8 mouse cellular contexts compared by ENCODE assay signal in the genomic region with DNA sequence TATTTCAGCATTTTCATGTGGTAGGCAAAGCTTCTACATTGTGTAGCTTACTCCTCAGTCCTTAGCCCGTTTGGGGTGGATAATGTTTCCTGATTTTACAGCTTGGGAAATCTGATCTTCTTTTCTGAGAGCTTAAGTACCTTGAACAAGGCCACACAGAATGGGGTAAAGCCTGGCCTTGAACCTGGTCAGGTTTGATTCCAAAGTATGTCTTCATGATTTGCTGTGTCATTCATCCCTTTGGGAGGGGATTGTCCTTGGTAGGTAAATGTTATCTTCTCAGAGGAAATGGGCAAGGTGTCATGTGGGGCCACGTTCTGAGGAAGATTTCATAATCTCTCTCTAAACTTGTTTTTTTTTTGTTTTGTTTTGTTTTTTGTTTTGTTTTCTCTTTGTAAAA. TPM values are rescaled to one million over a fixed set of nuclear protein-coding genes. Genes with fewer than 3 reads are reported as not detected.
DNase-seq lines count a peak whose midpoint lies in the region; ATAC-seq lines count a peak whose summit lies in the region.

No protein-coding gene starts in this region.

- no peaks in the 10 kb centered on the region for H3K27me3 ChIP-seq in liver, embryonic 12.5 days (replicated peaks)

- DNase-seq in CD4-positive, CD25-positive, alpha-beta regulatory T cell, adult 2 months (ENCODE audit: low read depth, low spot score), result peak; percentile 17
- peak; percentile 16 for DNase-seq in retina, postnatal 1 day
- no peak for DNase-seq in retina, embryonic 14.5 days (ENCODE audit: low spot score)
- DNase-seq in thymus, postnatal 0 days (ENCODE audit: low spot score), result no peak
- no peak for DNase-seq in urinary bladder, adult 18-20 months (ENCODE audit: low spot score in 2 of 2)
- DNase-seq in T-cell, adult 2 months (ENCODE audit: low spot score), result no peak

- H3K9ac ChIP-seq in liver, embryonic 12.5 days, result peak overlapping the region; percentile 83; the same call in 1 of the 2 replicates

- peak overlapping the region; percentile 98 for H3K4me2 ChIP-seq in liver, embryonic 12.5 days

- peaks cover 19% of the 10 kb centered on the region for H3K36me3 ChIP-seq in liver, embryonic 12.5 days

- H3K27ac ChIP-seq in liver, embryonic 12.5 days, result peak overlapping the region; percentile 56

- peaks cover 47% of the 10 kb centered on the region for H3K4me1 ChIP-seq in liver, embryonic 12.5 days

- no peak for ATAC-seq in CD4-positive, CD25-positive, alpha-beta regulatory T cell, adult 4 months
- no peak for ATAC-seq in liver, embryonic 12.5 days

- no peaks in the 10 kb centered on the region for H3K9me3 ChIP-seq in liver, embryonic 12.5 days (replicated peaks)

- H3K4me3 ChIP-seq in liver, embryonic 12.5 days, result peak overlapping the region; percentile 91

- 3% methylated on average over 2 of the region's 2 CpGs for WGBS in liver, embryonic 12.5 days (ENCODE audit: insufficient replicate concordance)

RNA-seq across cellular contexts. Expression of a gene that starts 1.8 kb away (rescaled TPM):
- polyA plus RNA-seq in CD4-positive, CD25-positive, alpha-beta regulatory T cell, adult 4 months (2017; shearing (Covaris generic)), result 10 to 100 TPM; 13.5 to 14.0 TPM
- polyA plus RNA-seq in liver, embryonic 12.5 days (2016; fragmentation: Nextera tagmentation; extraction: Ambion mirVana), result 4.4 and 4.6 TPM in 2 replicates
- 8.3 and 12.2 TPM in 2 replicates for polyA plus RNA-seq in thymus, postnatal 0 days (2015; fragmentation: Nextera tagmentation; extraction: Ambion mirVana)

Comparison
In these comparisons a context has a peak if more than half of its experiments do, and no peak if none do; other contexts are left out.
1. DNase-seq: peak in CD4-positive, CD25-positive, alpha-beta regulatory T cell, adult 2 months (single experiment) and retina, postnatal 1 day (single experiment); none in retina, embryonic 14.5 days (single experiment), thymus, postnatal 0 days (single experiment), urinary bladder, adult 18-20 months (0 of 2) and T-cell, adult 2 months (single experiment).